Mouse (Mus musculus): ENCODE measurements around the gene Igf2r. TPM values are rescaled to one million over a fixed set of nuclear protein-coding genes. Genes with fewer than 3 reads are reported as not detected.
A peak's percentile ranks its signal among the peaks of the same experiment; 100 is the strongest.

The Igf2r gene
- total RNA-seq, 2 experiments from 2014 or later = 60.7 to 77.0 TPM

DNA sequence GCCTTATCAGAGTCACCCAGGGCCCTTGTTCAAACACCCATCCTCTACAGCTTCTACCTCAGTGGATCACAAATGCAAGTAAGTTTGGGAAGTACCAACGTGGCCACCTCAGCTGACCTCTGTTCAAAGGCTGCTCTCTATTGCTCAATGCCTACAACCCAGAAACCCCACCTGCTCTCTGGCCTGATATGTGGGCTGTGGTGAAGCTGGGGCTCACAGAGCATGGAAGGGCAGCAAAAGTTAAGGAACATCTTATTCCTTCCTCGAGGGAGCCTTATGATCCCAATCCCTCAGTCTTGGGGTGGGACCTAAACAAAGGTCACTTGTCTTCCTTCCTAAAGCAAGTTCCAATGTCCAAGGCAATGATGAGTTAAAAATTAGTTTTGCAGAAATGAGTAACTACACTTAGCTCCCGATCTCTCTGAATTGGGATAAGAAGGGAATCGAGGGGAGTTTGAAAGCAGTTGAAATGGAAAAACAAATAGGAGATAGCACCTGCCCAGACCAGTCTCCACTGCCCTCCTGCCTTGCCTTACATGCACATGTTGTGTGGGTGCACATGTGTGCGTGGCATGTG lies 98.3 kb downstream of the Igf2r start:
- DNase-seq = no peak

GRCm38 (mm10) chr17:12669363-12669679 lies 100.1 kb downstream of the Igf2r start:
- DNase-seq = no peak

GRCm38 (mm10) chr17:12668478-12669362 lies 100.7 kb downstream of the Igf2r start:
- DNase-seq = no peak

DNA sequence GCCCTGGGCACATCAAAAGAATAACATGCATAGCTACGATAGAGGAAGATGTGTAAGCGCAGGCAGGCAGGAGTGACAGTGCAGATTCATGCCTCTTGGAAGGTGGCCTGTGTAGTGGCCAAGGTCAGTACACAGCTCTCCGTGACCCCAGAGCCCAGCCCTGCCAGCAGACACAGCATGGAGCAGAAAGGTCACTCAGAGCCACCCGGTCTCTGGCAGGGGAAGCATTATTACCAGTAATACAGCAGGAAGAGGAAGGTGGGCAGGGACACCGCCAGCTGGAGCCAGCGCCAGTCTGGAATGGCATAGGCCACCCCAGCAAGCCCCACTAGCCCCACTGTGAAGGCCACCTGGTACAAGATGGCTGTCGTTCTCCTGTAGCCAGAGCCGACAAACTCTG lies 105.3 kb downstream of the Igf2r start:
- peak; percentile 55 for DNase-seq

DNA sequence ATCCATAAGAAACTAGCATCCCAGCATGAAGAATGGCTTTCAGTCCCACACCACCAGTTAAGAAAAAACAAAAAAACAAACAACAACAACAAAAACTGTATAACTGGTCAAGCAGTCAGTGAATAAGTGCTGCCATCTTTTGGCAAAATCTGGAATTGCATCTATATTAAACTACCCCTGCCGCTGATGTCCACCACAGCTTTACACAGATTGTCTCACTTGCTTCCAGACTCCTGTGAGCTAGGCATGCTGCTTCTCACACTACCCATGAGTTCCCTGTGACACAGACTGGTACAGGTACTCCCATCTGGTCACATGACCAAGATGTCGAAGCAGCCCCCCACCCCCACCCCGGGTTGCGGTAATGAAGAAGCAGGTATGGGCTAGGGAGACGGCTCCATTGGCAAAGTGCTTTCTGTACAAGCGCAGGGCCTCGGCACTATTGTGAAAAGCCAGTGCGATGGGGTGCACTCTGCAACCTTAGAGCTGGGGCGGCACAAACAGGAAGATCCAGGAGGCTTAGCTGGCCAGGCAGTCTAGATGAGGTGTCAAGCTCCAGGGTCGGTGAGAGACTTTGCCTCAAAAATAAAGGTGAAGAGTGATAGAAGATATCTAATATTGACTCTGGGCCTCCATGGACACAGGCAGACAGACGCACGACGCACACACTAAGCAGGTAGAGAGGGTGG lies 108.7 kb downstream of the Igf2r start:
- peak; percentile 30 for DNase-seq

DNA sequence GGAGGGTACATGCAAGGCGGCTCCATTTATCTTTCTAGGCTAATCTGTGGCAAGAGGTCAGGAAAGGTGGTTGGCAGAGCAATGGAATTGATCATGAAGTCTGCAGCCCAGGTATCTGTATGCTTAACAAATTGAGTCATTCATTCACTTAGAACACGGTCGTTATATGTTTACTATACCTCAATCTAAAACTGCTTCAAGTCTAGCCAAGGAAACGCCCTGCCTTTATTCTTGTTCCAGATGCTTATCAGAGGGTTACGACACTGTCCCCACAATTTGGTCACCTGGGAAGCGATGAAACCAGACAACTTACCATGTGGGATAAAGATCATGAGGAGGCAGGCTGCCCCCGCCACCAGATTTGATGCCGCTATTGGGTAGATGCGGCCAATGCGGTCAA lies 110.2 kb downstream of the Igf2r start:
- DNase-seq = no peak

- no peak for DNase-seq
These were observed 110.7 kb downstream of the Igf2r start for GRCm38 (mm10) chr17:12658784-12659183.

DNA sequence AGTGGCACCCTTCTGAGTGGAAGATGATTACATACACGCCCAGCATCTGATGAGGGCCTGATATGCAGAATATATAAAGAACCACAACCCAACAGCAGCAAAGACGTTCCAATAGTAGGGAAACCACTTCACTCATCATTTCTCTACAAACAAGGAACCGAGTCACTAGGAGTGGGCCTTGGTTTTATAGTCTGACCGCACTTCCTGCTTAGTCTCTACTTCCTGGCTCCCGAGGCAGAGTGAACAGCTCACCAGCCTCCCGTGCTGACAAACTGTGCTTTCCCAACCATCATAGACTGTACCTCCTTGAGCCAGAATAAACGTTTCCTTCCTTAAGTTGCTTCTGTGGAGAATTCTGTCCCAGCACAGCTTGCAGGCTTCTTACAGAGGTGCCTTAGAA lies 113.6 kb downstream of the Igf2r start:
- no peak for DNase-seq

DNA sequence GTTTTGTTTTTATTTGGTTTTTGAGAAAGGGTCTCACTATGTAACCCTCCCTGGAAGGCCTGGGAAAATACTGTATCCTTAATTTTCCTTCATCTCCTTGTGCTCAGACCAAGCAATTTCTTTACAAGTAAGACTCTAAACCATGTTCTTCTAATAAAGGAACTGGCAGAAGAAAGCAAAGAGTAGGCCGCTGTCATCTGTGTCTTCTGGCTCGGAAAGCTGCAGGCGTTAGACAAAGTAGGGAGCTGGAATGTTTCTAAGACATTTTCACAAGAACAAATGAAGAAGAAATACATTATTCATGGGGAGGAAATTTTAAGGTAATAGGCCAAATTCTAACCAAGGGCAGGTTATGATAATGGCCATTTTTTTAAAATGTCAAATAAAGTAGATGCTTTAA lies 115.4 kb downstream of the Igf2r start:
- no peak for DNase-seq

DNA sequence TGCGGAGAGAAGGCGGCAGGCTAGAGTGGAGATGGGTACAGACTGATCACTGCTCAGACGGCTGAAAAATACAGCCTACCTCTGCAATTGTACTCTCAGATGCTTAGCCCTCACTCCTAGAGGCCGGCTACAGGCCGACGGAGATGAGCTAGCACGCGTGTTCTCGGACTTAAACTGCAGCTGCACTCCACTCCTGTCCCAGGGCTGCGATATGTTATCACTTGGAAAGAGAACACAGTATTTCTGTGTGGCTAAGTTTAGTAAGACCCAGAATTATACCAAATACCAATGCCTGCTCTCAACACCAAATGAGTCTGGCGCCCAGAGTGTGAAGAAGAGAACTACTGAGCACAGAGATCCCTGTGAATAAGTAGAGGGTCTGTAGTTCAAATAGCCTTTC lies 116.9 kb downstream of the Igf2r start:
- DNase-seq = no peak

DNA sequence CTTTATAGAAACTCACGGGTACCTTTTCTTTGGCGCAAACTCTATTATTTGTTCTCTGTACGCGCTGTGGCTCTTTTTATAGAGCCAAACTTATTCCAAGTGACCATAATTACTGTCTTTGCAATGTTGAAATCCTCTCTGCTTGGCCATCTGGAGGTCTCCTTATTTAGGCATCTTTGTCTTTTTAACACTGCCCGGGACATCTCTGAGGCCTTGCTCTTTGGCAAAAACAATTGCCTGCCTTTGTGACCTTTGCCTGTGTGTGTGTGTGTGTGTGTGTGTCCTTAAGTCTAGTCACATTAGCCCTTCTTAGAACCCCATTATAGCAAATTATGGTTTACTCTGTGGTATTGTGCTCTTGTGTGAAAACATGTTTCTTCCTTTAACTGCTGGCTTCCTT lies 124.0 kb downstream of the Igf2r start:
- no peak for DNase-seq

DNA sequence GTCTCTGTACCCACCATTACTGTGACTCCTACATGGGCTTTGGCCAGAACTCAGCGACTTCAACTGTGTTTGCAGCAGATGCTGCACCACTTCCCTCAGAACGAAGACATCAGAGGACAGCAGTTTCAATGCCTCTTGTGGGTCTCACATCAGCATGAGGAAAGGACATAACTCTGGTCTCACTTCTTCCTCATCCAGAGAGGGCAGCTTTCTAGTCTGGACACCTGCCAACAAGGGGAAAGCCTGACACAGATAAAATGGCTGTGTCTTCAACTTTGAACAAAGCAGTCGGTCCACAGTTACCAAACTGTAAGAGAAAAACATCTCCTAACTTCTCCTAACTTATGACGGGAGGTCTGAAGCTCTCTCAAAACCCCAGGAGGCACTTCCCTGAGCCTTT lies 128.4 kb downstream of the Igf2r start:
- no peak for DNase-seq

- DNase-seq = no peak
These were observed 129.9 kb downstream of the Igf2r start for GRCm38 (mm10) chr17:12639585-12639984.

- DNase-seq = no peak
These were observed 134.7 kb downstream of the Igf2r start for GRCm38 (mm10) chr17:12634814-12635213.

Other genes starting within 250 kb of the Igf2r start
- gene Slc22a2, start 185.5 kb downstream of the Igf2r start, total RNA-seq (2021) = 1 to 10 TPM; 1.7 to 2.0 TPM
- 10 to 100 TPM; 10.1 to 24.6 TPM for gene Slc22a1, start 93.8 kb downstream of the Igf2r start, total RNA-seq (2021)
- gene Mas1, start 98.5 kb upstream of the Igf2r start, total RNA-seq (2021) = under 1 TPM in 1 of 2 experiments, not detected in 1; 0.60 TPM
- gene Mrgprh, start 106.4 kb upstream of the Igf2r start, total RNA-seq (2021) = under 1 TPM; 0.27 to 0.58 TPM
- gene Pnldc1, start 140.6 kb upstream of the Igf2r start, total RNA-seq (2021) = 1 to 10 TPM; 2.2 to 2.8 TPM
- gene Tcp1, start 146.0 kb upstream of the Igf2r start, total RNA-seq (2021) = 100 to 1,000 TPM; 235 to 266 TPM
- gene Mrpl18, start 146.7 kb upstream of the Igf2r start, total RNA-seq (2021) = 100 to 1,000 TPM in 1 of 2 experiments, 10 to 100 TPM in 1; 87.0 to 122 TPM
- 10 to 100 TPM in 1 of 2 experiments, 1 to 10 TPM in 1; 9.1 to 18.7 TPM for gene Acat3, start 170.9 kb upstream of the Igf2r start, total RNA-seq (2021)
- 100 to 1,000 TPM; 108 to 118 TPM for gene Acat2, start 191.1 kb upstream of the Igf2r start, total RNA-seq (2021)
- 10 to 100 TPM; 55.3 to 74.7 TPM for gene Wtap, start 224.5 kb upstream of the Igf2r start, total RNA-seq (2021)
- gene Sod2, start 237.2 kb upstream of the Igf2r start, total RNA-seq (2021) = 100 to 1,000 TPM; 750 to 799 TPM

All from adrenal gland, postnatal 10 days (tissue).